Mouse (Mus musculus): ENCODE data around the gene Gas7.

DNA sequence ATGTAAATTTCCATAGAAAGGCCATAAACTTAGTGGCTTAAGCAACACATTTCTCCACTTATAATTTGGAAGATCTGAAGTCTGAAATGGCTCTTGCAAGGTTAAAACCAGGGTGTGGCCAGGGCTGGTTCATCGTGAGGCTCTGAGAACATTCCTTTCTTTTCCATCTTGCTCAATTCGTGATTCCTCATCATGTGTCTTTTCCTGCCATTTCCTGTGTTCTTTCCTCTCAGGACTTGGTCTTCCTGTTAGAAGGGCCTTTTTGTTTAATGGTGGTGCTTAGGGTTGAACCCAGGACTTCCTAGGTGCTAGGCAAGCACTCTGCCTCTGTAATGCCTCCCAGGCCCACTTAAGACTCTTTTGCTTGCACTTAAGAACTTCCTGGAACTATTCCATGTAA lies 76.0 kb downstream of the Gas7 start:
- TF ChIP-seq CTCF (IDR thresholded peaks at IDR 0.05; ENCODE audit: low read depth) (no peak), EP300 (IDR thresholded peaks at IDR 0.05; ENCODE audit: low read depth) (no peak)
